ENCODE assay signal across 24 mouse cellular contexts in genomic region chr9:110931573-110931972, GRCm38 (mm10). TPM values are rescaled to one million over a fixed set of nuclear protein-coding genes. Genes with fewer than 3 reads are reported as not detected.
DNase-seq lines count a peak whose midpoint lies in the region; ATAC-seq and TF ChIP-seq lines count a peak whose summit lies in the region.
"Had no signal": no experiment of that assay in that cellular context is flagged by ENCODE, and none has a peak within 500 bp of the region (broad histone marks: within the 10 kb centered on the region; RNA-seq: fewer than 3 reads in every experiment).

No protein-coding gene starts in this region.

- H3K27me3 ChIP-seq in hindbrain, embryonic 16.5 days (replicated peaks; ENCODE audit: control insufficient read depth, insufficient read depth, low read length) = no peaks in the 10 kb centered on the region
- no peaks in the 10 kb centered on the region for H3K27me3 ChIP-seq in hindbrain, embryonic 10.5 days (ENCODE audit: insufficient read depth, poor library complexity, severe bottlenecking)
- H3K27me3 ChIP-seq in neural tube, embryonic 12.5 days (replicated peaks) = no peaks in the 10 kb centered on the region
- no peaks in the 10 kb centered on the region for H3K27me3 ChIP-seq in kidney, embryonic 14.5 days (ENCODE audit: control insufficient read depth, insufficient read depth, low read length)
- H3K27me3 ChIP-seq: liver, embryonic 13.5 days had no signal

- no peak for DNase-seq in hindbrain, embryonic 10.5 days (ENCODE audit: low spot score)
- DNase-seq in neural tube, embryonic 10.5 days (ENCODE audit: extremely low spot score, low spot score) = no peak
- peak; percentile 33 for DNase-seq in brain, embryonic 14.5 days (ENCODE audit: low read depth)
- DNase-seq in spleen, adult 12 weeks (ENCODE audit: low spot score) = no peak
- DNase-seq: adrenal gland, postnatal 25 days; cerebellum, adult 11 months; cerebellum, postnatal 36 days; embryo, embryonic 11 days; gastrocnemius, postnatal 36 days; kidney, adult 11 months; kidney, postnatal 14 days; liver, embryonic 13.5 days; lung, adult 2 months; lung, postnatal 14 days; midbrain, embryonic 14.5 days; right cerebral cortex, postnatal 14 days; spleen, adult 18-20 months had no signal

- no peak overlapping the region for H3K9ac ChIP-seq in hindbrain, embryonic 16.5 days (ENCODE audit: low read depth, low read length)
- H3K9ac ChIP-seq in neural tube, embryonic 12.5 days = no peak overlapping the region
- H3K9ac ChIP-seq in kidney, embryonic 14.5 days (ENCODE audit: low read depth, low read length) = no peak overlapping the region
- H3K9ac ChIP-seq: liver, embryonic 13.5 days had no signal

- no peaks in the 10 kb centered on the region for H3K36me3 ChIP-seq in hindbrain, embryonic 16.5 days (ENCODE audit: control insufficient read depth, insufficient read depth, low read length)
- H3K36me3 ChIP-seq in hindbrain, embryonic 10.5 days = no peaks in the 10 kb centered on the region
- H3K36me3 ChIP-seq in neural tube, embryonic 12.5 days = no peaks in the 10 kb centered on the region
- H3K36me3 ChIP-seq in kidney, embryonic 14.5 days (ENCODE audit: control insufficient read depth, insufficient read depth, low read length) = no peaks in the 10 kb centered on the region
- H3K36me3 ChIP-seq: liver, embryonic 13.5 days had no signal

- H3K4me1 ChIP-seq in hindbrain, embryonic 16.5 days (ENCODE audit: control insufficient read depth, insufficient read depth, low read depth, low read length) = peaks cover 7% of the 10 kb centered on the region
- peaks cover 15% of the 10 kb centered on the region for H3K4me1 ChIP-seq in hindbrain, embryonic 10.5 days (replicated peaks)
- H3K4me1 ChIP-seq in neural tube, embryonic 12.5 days = peaks cover 18% of the 10 kb centered on the region
- no peaks in the 10 kb centered on the region for H3K4me1 ChIP-seq in kidney, embryonic 14.5 days (ENCODE audit: control insufficient read depth, insufficient read depth, low read length)
- H3K4me1 ChIP-seq: liver, embryonic 13.5 days had no signal

- ATAC-seq in hindbrain, embryonic 16.5 days = peak; percentile 44; the same call in 1 of the 2 replicates
- peak; percentile 69; the same call in 1 of the 2 replicates for ATAC-seq in neural tube, embryonic 12.5 days (ENCODE audit: low FRiP score, low read depth)
- no peak for ATAC-seq in kidney, embryonic 14.5 days (ENCODE audit: low FRiP score, low TSS enrichment)

- 44% methylated on average over 6 of the region's 6 CpGs for WGBS in hindbrain, embryonic 16.5 days
- WGBS in hindbrain, embryonic 10.5 days = 74% methylated on average over 6 of the region's 6 CpGs
- WGBS in neural tube, embryonic 12.5 days = 37% methylated on average over 6 of the region's 6 CpGs
- 87% methylated on average over 6 of the region's 6 CpGs for WGBS in kidney, embryonic 14.5 days

- TF ChIP-seq POLR2A in brain, embryonic 14.5 days (IDR thresholded peaks at IDR 0.05; ENCODE audit: borderline replicate concordance, extremely low read depth, insufficient read depth, insufficient read length, poor library complexity, severe bottlenecking) = no peak

- H3K4me3 ChIP-seq in hindbrain, embryonic 16.5 days (ENCODE audit: low read length) = no peak overlapping the region
- H3K4me3 ChIP-seq in hindbrain, embryonic 10.5 days = no peak overlapping the region
- H3K4me3 ChIP-seq in neural tube, embryonic 12.5 days = no peak overlapping the region
- no peak overlapping the region for H3K4me3 ChIP-seq in kidney, embryonic 14.5 days (ENCODE audit: low read length)
- H3K4me3 ChIP-seq: liver, embryonic 13.5 days; myocyte had no signal

- 0 out of 2 replicates have a peak overlapping the region, but pooled peaks have one; percentile 17 for H3K27ac ChIP-seq in hindbrain, embryonic 16.5 days (ENCODE audit: low read depth, low read length)
- no peak overlapping the region for H3K27ac ChIP-seq in hindbrain, embryonic 10.5 days
- no peak overlapping the region for H3K27ac ChIP-seq in neural tube, embryonic 12.5 days
- H3K27ac ChIP-seq in kidney, embryonic 14.5 days (ENCODE audit: low read depth, low read length) = no peak overlapping the region
- H3K27ac ChIP-seq: liver, embryonic 13.5 days had no signal

- no peak overlapping the region for H3K4me2 ChIP-seq in hindbrain, embryonic 16.5 days (ENCODE audit: low read length)
- H3K4me2 ChIP-seq in neural tube, embryonic 12.5 days (replicated peaks) = no peak overlapping the region
- H3K4me2 ChIP-seq in kidney, embryonic 14.5 days (replicated peaks; ENCODE audit: low read depth, low read length) = no peak overlapping the region
- H3K4me2 ChIP-seq: liver, embryonic 13.5 days had no signal

- no peak for TF ChIP-seq CTCF in brain, embryonic 14.5 days (IDR thresholded peaks at IDR 0.05; ENCODE audit: borderline replicate concordance, extremely low read depth, insufficient read depth, insufficient read length)

- H3K9me3 ChIP-seq in hindbrain, embryonic 16.5 days (ENCODE audit: control insufficient read depth, low read length) = no peaks in the 10 kb centered on the region
- H3K9me3 ChIP-seq in hindbrain, embryonic 10.5 days = no peaks in the 10 kb centered on the region
- no peaks in the 10 kb centered on the region for H3K9me3 ChIP-seq in neural tube, embryonic 12.5 days
- H3K9me3 ChIP-seq in kidney, embryonic 14.5 days (ENCODE audit: control insufficient read depth, low read length) = no peaks in the 10 kb centered on the region
- H3K9me3 ChIP-seq: liver, embryonic 13.5 days had no signal

RNA-seq across cellular contexts. Expression of gene Tdgf1, which starts 14.4 kb away (rescaled TPM):
- 0.20 and 0.28 TPM in 2 replicates for polyA plus RNA-seq in hindbrain, embryonic 16.5 days (2015; fragmentation: Nextera tagmentation; extraction: Ambion mirVana)
- polyA plus RNA-seq in hindbrain, embryonic 10.5 days (2016; fragmentation: Nextera tagmentation; extraction: Ambion mirVana) = not detected in 2 replicates
- not detected in 2 replicates for polyA plus RNA-seq in neural tube, embryonic 12.5 days (2016; fragmentation: Nextera tagmentation; extraction: Ambion mirVana)
- 0.25 TPM in 1 of 2 replicates, not detected in the other for polyA plus RNA-seq in brain, embryonic 14.5 days (2012; rRNA removed)
- not detected in 2 replicates for polyA plus RNA-seq in kidney, embryonic 14.5 days (2014; fragmentation: Nextera tagmentation; extraction: Ambion mirVana)
- polyA plus RNA-seq: forebrain, embryonic 11.5 days; heart, embryonic 14.5 days; liver, embryonic 13.5 days; midbrain, embryonic 14.5 days; myocyte had no signal

RNA-seq across cellular contexts. Expression of gene Fam240a, which starts 14.9 kb away (rescaled TPM):
- polyA plus RNA-seq in hindbrain, embryonic 16.5 days (2015; fragmentation: Nextera tagmentation; extraction: Ambion mirVana) = not detected in 2 replicates
- polyA plus RNA-seq in hindbrain, embryonic 10.5 days (2016; fragmentation: Nextera tagmentation; extraction: Ambion mirVana) = not detected in 2 replicates
- not detected in 2 replicates for polyA plus RNA-seq in neural tube, embryonic 12.5 days (2016; fragmentation: Nextera tagmentation; extraction: Ambion mirVana)
- polyA plus RNA-seq in brain, embryonic 14.5 days (2012; rRNA removed) = not detected in 2 replicates
- polyA plus RNA-seq in kidney, embryonic 14.5 days (2014; fragmentation: Nextera tagmentation; extraction: Ambion mirVana) = not detected in 2 replicates
- polyA plus RNA-seq: forebrain, embryonic 11.5 days; heart, embryonic 14.5 days; limb, embryonic 14.5 days; liver, embryonic 13.5 days; lung, adult 2 months; midbrain, embryonic 14.5 days; myocyte had no signal

RNA-seq across cellular contexts. Expression of gene Lrrc2, which starts 19.8 kb away (rescaled TPM):
- polyA plus RNA-seq in hindbrain, embryonic 16.5 days (2015; fragmentation: Nextera tagmentation; extraction: Ambion mirVana) = 1.1 and 1.2 TPM in 2 replicates
- 0.33 TPM in 1 of 2 replicates, not detected in the other for polyA plus RNA-seq in hindbrain, embryonic 10.5 days (2016; fragmentation: Nextera tagmentation; extraction: Ambion mirVana)
- polyA plus RNA-seq in neural tube, embryonic 12.5 days (2016; fragmentation: Nextera tagmentation; extraction: Ambion mirVana) = 0.41 and 0.48 TPM in 2 replicates
- polyA plus RNA-seq in brain, embryonic 14.5 days (2012; rRNA removed) = 0.09 and 0.26 TPM in 2 replicates
- polyA plus RNA-seq in kidney, embryonic 14.5 days (2014; fragmentation: Nextera tagmentation; extraction: Ambion mirVana) = 0.15 TPM in 1 of 2 replicates, not detected in the other

RNA-seq across cellular contexts. Expression of gene Tmie, which starts 51.7 kb away (rescaled TPM):
- 5.2 and 6.2 TPM in 2 replicates for polyA plus RNA-seq in hindbrain, embryonic 16.5 days (2015; fragmentation: Nextera tagmentation; extraction: Ambion mirVana)
- 0.18 and 0.47 TPM in 2 replicates for polyA plus RNA-seq in hindbrain, embryonic 10.5 days (2016; fragmentation: Nextera tagmentation; extraction: Ambion mirVana)
- 0.70 and 1.1 TPM in 2 replicates for polyA plus RNA-seq in neural tube, embryonic 12.5 days (2016; fragmentation: Nextera tagmentation; extraction: Ambion mirVana)
- polyA plus RNA-seq in brain, embryonic 14.5 days (2012; rRNA removed) = 0.61 and 1.1 TPM in 2 replicates
- polyA plus RNA-seq in kidney, embryonic 14.5 days (2014; fragmentation: Nextera tagmentation; extraction: Ambion mirVana) = 0.38 and 0.49 TPM in 2 replicates

RNA-seq across cellular contexts. Expression of gene Als2cl, which starts 51.9 kb away (rescaled TPM):
- 2.1 and 2.7 TPM in 2 replicates for polyA plus RNA-seq in hindbrain, embryonic 16.5 days (2015; fragmentation: Nextera tagmentation; extraction: Ambion mirVana)
- polyA plus RNA-seq in hindbrain, embryonic 10.5 days (2016; fragmentation: Nextera tagmentation; extraction: Ambion mirVana) = 0.77 and 1.1 TPM in 2 replicates
- 1.00 and 1.2 TPM in 2 replicates for polyA plus RNA-seq in neural tube, embryonic 12.5 days (2016; fragmentation: Nextera tagmentation; extraction: Ambion mirVana)
- 2.6 and 3.9 TPM in 2 replicates for polyA plus RNA-seq in brain, embryonic 14.5 days (2012; rRNA removed)
- polyA plus RNA-seq in kidney, embryonic 14.5 days (2014; fragmentation: Nextera tagmentation; extraction: Ambion mirVana) = 2.4 and 4.1 TPM in 2 replicates
